Mouse (Mus musculus): ENCODE measurements around the gene Htr5b. TPM values are rescaled to one million over a fixed set of nuclear protein-coding genes. Genes with fewer than 3 reads are reported as not detected.

Htr5b gene
- total RNA-seq (2021) = 1 to 10 TPM; 1.6 to 3.3 TPM
- long read RNA-seq, experiment 1, partial matches to known transcripts = 0 of 5 reads
- long read RNA-seq, experiment 1, other reads (novel, unspliced or antisense) = 1 of 5 reads
- long read RNA-seq, experiment 2, partial matches to known transcripts = 0 of 1 reads
- long read RNA-seq, experiment 2, other reads (novel, unspliced or antisense) = 0 of 1 reads

GRCm38 (mm10) chr1:121528399-121528720 is at the start of gene Htr5b:
Htr5b (minus strand) TSS chr1:121528465.
- DNase-seq (ENCODE audit: low spot score in 2 of 2) = peak; percentile 21 to 31

- DNase-seq (ENCODE audit: low spot score in 2 of 2) = no peak
Measured at GRCm38 (mm10) chr1:121577491-121577890, 49.2 kb upstream of the Htr5b start.

- DNase-seq (ENCODE audit: low spot score in 2 of 2) = no peak
Measured at GRCm38 (mm10) chr1:121570522-121570921, 42.3 kb upstream of the Htr5b start.

- peak; percentile 97 to 100 for DNase-seq (ENCODE audit: low spot score in 2 of 2)
Measured at GRCm38 (mm10) chr1:121567521-121568489, 39.5 kb upstream of the Htr5b start, which contains the start of gene Ddx18. Ddx18 (minus strand) TSS chr1:121567989.

- DNase-seq (ENCODE audit: low spot score in 2 of 2) = no peak
Measured at GRCm38 (mm10) chr1:121557861-121558260, 29.6 kb upstream of the Htr5b start.

- peak; percentile 57 to 61 for DNase-seq (ENCODE audit: low spot score in 2 of 2)
Measured at GRCm38 (mm10) chr1:121551457-121551835, 23.2 kb upstream of the Htr5b start.

GRCm38 (mm10) chr1:121550801-121551456 is 22.7 kb upstream of the Htr5b start:
- DNase-seq (ENCODE audit: low spot score in 2 of 2) = no peak

GRCm38 (mm10) chr1:121549456-121549855 is 21.2 kb upstream of the Htr5b start:
- no peak for DNase-seq (ENCODE audit: low spot score in 2 of 2)

- no peak for DNase-seq (ENCODE audit: low spot score in 2 of 2)
Measured at GRCm38 (mm10) chr1:121548667-121549066, 20.4 kb upstream of the Htr5b start.

GRCm38 (mm10) chr1:121546844-121547243 is 18.6 kb upstream of the Htr5b start:
- peak in 1 of 2 experiments; percentile 45 for DNase-seq (ENCODE audit: low spot score in 2 of 2)

- DNase-seq (ENCODE audit: low spot score in 2 of 2) = no peak
Measured at GRCm38 (mm10) chr1:121540361-121540760, 12.1 kb upstream of the Htr5b start.

GRCm38 (mm10) chr1:121531439-121531838 is 3.2 kb upstream of the Htr5b start:
- no peak for DNase-seq (ENCODE audit: low spot score in 2 of 2)

GRCm38 (mm10) chr1:121529286-121529685 is 1.0 kb upstream of the Htr5b start:
- no peak for DNase-seq (ENCODE audit: low spot score in 2 of 2)

- DNase-seq (ENCODE audit: low spot score in 2 of 2) = peak; percentile 3 to 6
Measured at GRCm38 (mm10) chr1:121527600-121528398, 466 bp downstream of the Htr5b start.

GRCm38 (mm10) chr1:121527061-121527460 is 1.2 kb downstream of the Htr5b start:
- peak; percentile 29 to 31 for DNase-seq (ENCODE audit: low spot score in 2 of 2)

GRCm38 (mm10) chr1:121518609-121519008 is 9.7 kb downstream of the Htr5b start:
- DNase-seq (ENCODE audit: low spot score in 2 of 2) = no peak

- no peak for DNase-seq (ENCODE audit: low spot score in 2 of 2)
Measured at GRCm38 (mm10) chr1:121511966-121512365, 16.3 kb downstream of the Htr5b start.

- no peak for DNase-seq (ENCODE audit: low spot score in 2 of 2)
Measured at GRCm38 (mm10) chr1:121511186-121511585, 17.1 kb downstream of the Htr5b start.

- DNase-seq (ENCODE audit: low spot score in 2 of 2) = no peak
Measured at GRCm38 (mm10) chr1:121510420-121511140, 17.7 kb downstream of the Htr5b start.

GRCm38 (mm10) chr1:121508729-121509128 is 19.5 kb downstream of the Htr5b start:
- no peak for DNase-seq (ENCODE audit: low spot score in 2 of 2)

Data from left cerebral cortex, adult 18-20 months (tissue).